Mouse (Mus musculus): ENCODE measurements around the gene Rpl9-ps1.
A peak's percentile ranks its signal among the peaks of the same experiment; 100 is the strongest.

Rpl9-ps1 gene

DNA sequence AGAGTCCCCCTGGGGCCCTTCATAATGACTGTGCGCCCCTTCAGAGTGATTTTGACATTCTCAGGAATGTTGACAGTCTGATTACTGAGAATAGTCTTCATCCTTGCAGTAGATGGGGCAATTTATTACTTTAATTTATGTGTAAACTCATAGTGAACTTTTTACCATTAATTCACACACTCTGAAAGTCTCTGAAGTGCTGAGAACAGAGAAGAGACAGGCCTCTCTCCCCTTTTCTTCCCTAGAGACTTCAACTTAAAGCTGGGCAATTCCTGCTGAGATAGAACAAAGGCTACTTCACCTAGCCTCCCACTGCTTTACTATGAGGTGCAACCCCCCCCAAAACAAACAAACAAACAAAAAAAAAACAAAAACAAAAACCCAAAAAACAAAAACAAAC is at the start of gene Rpl9-ps1:
TSS of gene Rpl9-ps1 (minus strand) at position 101 of the 400 bp plus-strand sequence.
- no peak for DNase-seq (ENCODE audit: low spot score in 2 of 2)

DNA sequence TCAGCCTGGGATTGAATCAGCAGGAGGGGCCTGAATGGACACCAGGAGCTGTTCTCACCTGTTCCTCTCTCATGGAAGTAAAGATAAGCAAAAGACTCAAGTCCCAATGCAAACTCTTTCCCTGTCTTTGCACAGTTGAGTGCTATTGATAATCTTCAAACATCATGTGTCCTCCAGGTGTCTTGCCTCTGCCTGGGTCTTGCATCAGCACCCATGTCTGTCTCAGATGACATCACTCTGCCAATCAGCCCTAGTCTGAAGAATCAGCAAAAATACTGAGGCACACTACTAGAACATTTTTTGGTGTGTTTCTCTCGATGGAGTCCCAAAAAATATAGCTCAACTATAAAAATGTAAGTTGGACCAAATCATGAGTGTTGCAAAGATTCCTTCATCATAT is 46.6 kb upstream of the Rpl9-ps1 start:
- no peak for DNase-seq (ENCODE audit: low spot score in 2 of 2)

DNA sequence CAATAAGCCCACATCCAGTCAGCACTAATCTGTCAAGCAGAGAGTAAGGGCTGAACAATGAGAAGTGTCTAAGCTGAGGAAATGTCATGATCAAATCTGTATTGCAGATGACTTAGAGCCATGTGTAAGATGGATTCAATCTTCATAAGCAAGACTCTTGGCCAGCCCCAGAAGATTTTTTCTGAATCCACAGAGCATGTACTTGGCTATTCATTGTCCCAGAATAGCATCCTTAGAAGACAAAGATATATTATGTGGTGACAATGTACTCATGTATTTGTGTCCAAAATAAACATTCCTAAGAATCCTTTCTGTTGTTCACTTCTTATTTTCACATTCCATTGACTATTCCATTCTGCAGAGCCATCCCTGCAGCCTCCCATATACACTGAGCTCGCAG is 44.5 kb upstream of the Rpl9-ps1 start:
- no peak for DNase-seq (ENCODE audit: low spot score in 2 of 2)

DNA sequence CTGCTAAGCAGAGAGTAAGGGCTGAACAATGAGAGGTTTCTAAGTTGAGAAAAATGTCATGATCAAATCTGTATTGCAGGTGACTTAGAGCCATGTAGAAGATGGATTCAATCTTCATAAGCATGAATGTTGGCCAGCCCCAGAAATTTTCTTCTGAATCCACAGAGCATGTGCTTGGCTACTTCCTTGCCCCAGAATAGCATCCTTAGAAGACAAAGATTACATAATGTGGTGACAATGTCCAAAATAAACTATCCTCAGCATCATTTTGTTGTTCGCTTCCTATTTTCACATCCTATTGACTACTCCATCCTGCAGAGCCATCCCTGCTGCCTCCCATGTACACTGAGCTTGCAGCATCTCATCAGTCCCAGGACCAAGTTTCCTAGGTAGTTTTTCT is 30.2 kb upstream of the Rpl9-ps1 start:
- DNase-seq (ENCODE audit: low spot score in 2 of 2): no peak

DNA sequence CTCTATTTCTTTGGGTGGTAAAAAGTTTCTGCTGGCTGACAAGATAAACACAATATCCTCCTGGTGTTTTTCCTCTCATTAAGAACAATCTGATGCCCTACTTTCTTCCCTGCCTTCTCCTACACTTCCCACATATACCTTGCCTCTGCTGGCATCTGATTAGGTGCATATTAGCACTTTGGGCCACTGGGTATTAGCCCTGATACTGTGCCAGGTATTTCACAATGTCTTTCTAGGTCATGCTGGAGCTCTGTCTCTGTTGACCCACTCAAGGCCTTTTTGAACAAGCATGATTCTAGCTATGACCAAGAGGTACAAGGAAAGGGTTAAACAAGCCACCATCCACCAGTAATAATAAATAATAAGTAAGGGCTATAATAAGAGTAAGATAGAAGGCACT is 26.3 kb upstream of the Rpl9-ps1 start:
- DNase-seq (ENCODE audit: low spot score in 2 of 2): no peak

DNA sequence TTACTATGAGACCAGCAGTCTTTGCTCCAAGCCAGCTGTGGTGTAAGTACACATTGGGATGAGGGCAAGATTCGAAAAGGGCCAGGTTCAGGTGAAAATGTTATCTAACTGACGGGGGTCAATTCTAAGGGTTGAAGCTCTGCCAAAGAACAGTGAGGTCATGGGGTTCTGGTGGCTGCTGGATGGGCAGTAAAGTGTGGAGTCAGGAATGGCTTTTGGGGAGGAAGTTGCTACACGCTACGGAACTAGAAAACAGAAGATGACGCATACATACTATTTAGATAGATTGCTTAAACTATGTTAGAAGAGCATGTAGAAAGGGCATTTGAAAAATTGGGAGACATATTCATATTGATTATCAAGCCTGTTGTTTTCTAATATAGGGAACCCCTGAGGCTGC is 18.1 kb upstream of the Rpl9-ps1 start:
- DNase-seq (ENCODE audit: low spot score in 2 of 2): no peak

DNA sequence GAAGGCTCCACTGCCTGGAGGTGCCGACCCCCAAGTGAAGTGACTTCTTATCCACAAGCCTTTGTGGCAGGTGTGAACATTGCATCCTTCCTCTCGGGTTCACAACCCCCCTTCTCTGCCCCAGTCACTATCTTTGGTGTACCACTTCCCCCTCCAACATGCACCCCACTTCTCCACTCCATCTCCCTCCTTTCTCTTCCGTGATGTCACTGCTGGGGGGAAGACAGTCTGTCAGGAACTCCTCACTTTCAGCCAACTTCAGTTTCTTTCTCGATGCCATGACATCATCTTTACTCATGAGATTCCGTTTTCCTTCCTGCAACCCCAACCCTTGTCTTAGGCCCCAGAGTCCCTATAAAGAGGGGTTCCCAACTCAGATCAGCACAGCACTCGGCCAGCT is 16.8 kb upstream of the Rpl9-ps1 start, which contains the start of gene Ccl4:
TSS of gene Ccl4 (plus strand) at position 381 of the 400 bp plus-strand sequence.
- no peak for DNase-seq (ENCODE audit: low spot score in 2 of 2)

DNA sequence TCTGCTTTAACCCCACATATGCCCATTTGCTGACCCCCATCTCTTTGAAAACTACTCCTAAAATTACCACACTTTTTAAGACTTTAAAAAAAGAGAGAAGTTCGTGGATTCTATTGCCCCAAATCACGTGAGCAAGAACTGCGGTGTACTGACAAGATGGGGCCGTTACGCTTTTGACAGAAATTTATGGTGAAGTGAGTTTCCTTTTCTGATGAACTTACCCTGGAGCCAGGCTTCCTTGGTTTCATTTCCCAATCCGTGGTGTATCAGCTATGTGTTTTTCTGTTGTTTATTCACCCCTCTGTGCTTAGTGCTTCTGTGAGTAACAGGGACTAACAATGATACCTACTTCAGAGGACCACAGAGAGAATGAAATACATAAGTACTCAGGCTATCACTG is 13.4 kb upstream of the Rpl9-ps1 start:
- no peak for DNase-seq (ENCODE audit: low spot score in 2 of 2)

DNA sequence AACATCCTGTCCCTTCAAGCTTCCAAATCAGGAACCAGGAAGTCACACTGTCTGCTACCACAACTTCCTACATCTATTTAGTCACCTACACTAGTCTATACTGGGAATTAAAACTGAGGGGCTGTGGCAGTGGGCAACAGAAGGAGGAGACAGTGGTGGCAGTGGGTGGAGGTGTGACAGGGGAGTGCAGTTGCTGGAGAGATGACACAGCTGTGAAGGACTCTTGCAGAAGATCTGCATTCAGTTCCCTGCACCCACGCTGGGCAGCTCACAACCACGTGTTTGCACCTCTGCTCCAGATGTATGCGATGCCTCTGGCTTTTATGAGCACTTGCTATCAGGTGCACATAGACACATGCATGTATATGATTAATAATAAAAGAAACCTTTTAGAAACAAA is 12.1 kb upstream of the Rpl9-ps1 start:
- no peak for DNase-seq (ENCODE audit: low spot score in 2 of 2)

DNA sequence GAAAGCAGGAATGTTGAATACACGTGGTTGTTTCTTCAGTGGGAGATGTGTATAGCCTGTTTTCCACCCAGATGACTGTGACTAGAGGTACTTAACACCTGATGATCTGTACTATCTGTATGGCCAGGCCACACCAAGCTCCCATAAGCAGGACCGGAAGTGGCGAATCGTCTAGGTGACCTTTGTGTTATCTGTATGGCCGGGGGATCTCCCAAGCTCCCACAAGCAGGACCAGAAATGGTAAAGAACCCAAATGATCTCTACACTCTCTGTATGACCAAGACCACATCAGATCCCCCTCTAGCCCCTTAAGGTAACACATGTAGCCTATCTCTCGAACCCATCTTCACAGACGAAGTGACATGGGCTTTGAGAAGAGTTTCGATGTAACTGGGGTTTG is 9.2 kb upstream of the Rpl9-ps1 start:
- no peak for DNase-seq (ENCODE audit: low spot score in 2 of 2)

DNA sequence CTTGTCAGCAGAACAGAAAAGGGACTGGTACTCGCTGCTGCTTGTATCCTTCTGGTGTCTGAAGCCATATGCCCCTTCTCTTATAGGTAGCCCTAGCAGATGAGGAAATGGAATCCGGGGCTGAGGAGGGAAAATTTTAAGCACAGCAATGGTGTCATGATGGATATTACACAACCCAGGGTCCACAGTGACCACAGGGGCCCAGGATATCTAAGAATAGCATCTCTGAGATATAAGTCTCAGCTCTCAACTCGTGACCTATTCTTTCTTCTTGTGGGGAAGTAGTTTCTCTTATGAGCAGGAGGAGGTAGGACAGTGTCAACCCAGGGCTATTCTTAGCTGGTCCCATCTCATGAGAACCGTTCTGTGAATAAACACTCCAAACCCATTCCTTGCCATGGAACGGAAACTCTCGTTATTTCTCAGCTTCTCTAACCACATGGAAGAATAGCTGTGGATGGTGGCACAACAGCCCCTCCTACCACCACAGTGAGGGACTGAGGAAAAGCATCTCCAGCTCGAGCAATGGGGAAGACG is 4.0 kb upstream of the Rpl9-ps1 start, which contains the start of gene Ccl3:
TSS of gene Ccl3 (minus strand) at position 51 of the 537 bp plus-strand sequence.
- no peak for DNase-seq (ENCODE audit: low spot score in 2 of 2)

DNA sequence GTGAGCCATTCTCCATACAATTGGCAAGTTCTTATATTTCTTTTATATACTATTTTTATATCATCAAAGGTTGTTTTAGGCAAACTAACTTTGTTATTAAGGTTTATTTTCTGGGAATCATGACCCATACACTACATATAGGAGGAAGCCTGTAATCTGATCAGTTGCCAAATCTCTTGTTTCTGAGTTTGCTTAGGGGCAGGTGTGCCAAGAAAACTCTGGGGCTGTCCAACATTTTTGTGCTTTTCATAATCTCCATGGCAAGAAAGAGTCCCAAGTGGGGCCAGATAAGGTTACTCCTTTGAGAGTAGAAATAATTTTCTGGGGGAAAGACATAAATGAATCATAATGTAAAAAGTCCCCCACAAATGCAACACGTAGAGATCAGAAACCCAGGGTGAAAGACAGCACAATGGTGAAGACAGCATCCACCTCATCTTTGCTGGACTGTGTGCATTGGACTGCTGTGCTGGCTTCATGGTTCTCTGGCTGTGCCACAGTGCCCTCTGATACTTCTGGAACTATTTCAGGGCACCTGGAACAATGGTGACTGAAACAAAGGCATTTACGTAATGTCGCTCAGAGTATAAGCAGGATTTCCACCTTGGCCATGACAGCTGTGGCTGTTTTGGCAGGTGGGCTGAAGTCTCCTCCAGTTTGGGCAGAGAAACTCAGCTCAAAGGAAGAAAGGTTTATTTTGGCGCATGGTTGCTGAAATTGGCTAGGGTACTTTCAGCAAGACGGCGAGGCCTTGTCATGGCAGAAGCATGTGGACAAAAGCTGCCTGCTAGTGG is 1.1 kb upstream of the Rpl9-ps1 start:
- DNase-seq (ENCODE audit: low spot score in 2 of 2): no peak

DNA sequence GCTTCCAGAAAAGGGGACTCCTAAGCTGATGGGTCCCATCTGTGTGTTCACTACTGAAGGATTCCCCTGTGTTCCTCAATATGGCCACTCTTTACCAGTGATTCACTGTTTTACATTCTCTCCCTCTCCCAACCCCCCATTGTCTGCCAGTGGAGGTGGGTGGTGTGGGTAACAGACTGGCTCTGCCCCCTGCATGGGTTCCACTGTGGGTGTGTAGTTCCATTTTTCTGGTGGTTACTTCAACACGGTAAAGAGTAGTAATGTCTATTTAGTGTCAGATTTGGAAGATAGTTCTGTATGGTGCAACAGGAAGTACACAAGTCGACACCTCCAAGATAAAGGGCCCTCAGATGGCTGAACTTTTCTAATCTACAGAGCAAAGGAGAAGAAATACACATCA is 4.2 kb downstream of the Rpl9-ps1 start:
- no peak for DNase-seq (ENCODE audit: low spot score in 2 of 2)

DNA sequence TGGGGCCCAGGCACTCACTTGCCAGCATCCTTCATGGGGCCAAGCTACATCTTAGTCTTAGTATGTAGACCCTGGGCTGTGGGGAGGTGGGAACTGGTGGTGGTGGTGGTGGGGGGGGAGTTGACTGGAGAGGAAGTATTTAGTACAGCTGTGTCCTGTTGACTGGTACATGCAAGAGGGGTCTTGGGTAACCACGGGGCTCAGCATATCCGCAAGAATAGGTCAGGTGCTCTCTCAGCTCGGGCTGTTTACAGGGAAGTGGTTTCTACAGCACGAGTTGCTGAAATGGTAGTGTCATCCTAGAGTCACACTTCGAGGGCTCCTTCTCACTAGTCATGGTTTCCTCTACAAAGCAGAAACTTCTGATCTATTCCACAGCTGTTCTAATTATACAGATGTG is 5.3 kb downstream of the Rpl9-ps1 start:
- DNase-seq (ENCODE audit: low spot score in 2 of 2): no peak

DNA sequence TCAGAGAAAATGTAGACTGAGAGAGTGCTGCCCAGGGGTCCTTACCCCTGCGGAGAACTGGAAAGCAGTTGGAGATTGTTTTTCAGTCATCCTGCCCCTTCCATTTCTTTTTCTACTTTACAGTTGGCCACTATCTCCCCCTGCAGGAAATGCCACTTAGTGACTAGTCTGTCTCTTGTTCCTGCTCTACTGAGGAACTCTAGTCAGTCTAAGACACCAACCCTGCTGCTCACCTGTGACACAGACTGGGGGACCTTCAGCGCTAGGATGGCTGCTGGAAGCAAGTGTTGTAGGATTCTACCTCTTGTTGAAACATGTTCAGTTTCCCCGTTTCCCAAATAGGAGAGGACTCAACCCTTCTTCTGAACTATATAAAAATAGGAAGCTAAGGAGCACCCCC is 5.9 kb downstream of the Rpl9-ps1 start:
- no peak for DNase-seq (ENCODE audit: low spot score in 2 of 2)

DNA sequence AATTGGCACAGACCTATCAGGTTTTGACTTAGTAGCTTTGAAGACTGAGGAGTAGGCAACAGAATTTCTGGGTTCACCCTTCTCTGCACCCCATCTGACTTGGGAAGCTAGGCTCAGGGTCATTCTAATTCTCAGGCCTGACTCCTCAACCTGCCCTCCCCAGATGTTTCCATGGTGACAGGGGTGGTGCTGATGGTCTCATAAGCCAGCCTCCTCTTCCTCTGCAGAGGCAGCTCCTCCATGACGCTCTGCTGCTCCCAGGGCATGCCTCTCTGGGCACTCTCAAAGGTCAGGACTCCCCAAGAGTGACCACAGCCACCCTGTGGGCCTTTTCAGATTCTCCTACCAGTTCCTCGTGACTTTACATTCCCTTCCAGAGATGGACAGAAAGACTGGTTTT is 6.5 kb downstream of the Rpl9-ps1 start:
- no peak for DNase-seq (ENCODE audit: low spot score in 2 of 2)

DNA sequence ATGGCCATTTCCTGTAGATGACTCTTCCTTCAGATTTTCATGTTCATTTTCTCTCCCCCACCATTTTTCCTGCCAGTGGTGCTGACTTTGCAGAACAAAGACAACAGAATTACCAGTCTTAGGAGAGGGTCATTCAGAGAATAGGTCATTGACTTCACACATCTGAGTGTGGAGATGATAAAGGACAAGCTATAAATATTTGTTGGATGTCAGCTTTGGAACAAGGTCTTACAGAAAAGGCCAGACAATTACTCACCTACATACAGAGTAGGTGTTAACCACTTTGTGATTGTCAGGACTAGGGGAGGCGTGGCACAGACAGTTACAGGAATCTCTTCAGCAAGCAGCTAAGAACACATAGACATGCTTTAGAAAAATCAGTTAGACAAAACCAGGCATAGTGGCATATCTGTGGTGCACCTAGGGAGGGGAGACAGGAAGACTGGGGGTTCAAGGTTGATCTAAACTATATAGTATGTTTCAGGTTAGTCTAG is 8.6 kb downstream of the Rpl9-ps1 start:
- no peak for DNase-seq (ENCODE audit: low spot score in 2 of 2)

DNA sequence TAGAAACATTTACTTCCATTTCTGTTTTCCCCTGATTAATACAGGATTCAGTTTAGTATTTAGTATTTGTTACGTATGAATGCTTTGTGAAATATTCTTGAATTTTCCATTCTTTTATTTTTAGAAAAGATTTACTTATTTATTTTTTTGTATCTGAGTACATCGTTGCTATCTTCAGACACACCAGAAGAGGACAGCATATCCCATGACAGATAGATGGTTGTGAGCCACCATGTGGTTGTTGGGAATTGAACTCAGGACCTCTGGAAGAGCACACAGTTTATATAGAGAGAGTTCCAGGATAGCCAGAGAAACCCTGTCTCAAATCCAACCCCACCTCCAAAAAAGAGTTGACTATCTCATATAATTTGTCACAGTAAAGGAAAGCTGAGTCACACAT is 10.5 kb downstream of the Rpl9-ps1 start:
- no peak for DNase-seq (ENCODE audit: low spot score in 2 of 2)

DNA sequence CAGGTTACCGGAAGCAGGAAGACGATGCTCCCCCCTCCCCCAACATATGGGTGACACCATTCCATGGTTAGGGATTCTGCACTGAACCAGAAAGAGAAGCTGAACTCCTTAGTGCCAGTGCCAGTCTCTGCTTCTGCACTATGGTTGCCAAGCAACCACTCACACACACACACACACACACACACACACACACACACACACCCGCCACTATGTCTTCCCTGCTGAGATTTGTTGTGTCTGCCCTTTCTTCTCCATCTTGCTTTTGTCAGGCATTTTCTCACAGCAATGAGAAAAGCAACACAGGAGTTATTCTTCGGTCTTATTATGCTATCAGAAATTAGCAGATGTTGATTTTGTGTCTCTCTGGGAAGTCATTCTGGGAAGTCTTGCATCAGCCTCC is 11.0 kb downstream of the Rpl9-ps1 start:
- DNase-seq (ENCODE audit: low spot score in 2 of 2): peak; percentile 31 to 46

DNA sequence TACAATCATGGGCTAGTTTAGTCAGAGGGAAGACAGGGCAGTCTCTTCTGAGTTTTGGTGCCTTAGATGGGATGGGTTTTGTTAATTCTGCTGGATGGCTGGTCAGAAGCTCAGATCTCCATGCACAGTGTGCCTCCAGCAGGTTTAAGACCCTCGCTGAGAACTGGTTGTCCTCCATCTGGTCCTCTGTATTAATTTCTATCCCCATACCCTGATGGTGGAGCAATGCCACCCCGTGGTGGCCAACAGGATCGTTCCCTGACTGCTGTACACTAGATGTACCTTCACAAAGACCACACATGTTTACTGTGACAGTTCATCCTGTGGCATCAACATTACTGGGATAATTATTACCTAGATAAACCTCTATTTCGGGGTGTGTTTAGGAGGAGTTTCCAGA is 12.7 kb downstream of the Rpl9-ps1 start:
- no peak for DNase-seq (ENCODE audit: low spot score in 2 of 2)

DNA sequence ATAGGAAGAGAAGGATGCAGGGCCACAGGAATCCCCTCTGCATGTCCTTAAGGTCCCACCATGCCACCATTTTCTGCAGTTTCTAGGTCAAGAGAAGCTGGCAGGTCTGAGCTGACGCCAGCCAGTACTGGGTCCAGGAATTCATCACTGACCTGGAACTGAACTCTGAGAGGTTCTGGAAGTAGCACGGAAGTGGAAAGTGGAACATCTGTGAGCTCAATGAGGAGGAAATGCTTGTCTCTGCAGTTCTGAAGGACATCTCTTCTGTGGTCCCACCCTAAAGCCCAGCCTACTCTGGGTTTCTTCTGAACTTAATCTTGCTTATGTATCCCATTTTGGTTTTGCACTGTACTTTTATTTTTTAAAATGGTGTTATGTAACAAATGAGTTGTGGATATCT is 14.4 kb downstream of the Rpl9-ps1 start:
- no peak for DNase-seq (ENCODE audit: low spot score in 2 of 2)

DNA sequence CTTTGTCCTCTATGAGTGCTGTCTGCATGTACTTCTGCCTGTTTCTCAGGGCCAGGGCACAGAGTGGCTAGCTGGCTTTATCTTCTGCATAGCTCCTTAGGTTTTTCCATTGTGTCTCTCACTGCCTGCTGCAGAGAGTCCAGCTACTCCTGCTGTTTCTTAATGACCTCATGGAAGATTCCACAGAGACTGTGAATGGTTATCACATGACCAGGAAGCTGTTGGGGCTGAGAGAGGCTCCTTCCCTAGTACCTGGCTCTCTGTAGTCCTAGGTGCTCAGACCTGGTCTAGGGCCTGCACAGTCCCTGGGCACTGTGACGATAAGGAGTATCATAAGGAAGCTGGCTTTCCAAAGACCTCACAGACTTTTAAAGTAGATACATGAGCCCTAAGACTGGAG is 14.8 kb downstream of the Rpl9-ps1 start:
- no peak for DNase-seq (ENCODE audit: low spot score in 2 of 2)

DNA sequence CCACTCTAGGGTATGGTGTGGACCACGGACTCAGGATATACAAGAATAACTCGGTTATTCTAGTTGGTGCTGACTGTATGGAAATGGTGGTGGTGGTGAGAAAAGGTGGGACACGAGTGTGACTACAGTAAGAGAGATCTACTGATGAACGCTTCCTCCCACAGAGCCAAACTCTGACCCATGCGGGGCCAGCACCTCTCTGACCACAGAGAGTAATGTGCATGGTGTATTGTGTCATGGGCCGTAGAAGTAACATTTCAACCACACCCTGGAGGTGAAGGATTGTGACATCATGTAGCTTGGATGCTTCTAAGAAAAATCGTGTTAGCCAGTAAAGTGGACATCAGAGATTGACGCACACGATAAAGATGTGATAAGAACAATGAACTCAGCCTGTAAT is 16.6 kb downstream of the Rpl9-ps1 start:
- DNase-seq (ENCODE audit: low spot score in 2 of 2): no peak

DNA sequence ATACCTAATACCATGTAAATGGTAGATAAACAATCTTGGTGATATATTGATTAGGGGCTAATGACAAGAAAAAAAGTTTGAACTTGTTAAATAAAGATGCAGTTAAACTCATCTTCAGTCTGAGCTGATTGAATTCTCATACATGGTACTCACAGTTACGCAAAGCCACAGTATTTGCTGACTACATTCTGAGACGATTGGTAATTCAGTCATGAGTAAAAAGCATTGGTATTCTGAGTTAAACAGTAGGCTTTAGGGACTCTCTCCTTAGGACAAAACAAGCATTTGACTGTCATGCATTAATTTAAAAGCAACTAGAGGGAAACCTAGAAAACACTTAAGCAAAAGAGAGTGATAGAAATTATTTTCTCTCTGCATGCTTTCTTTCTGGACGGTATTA is 21.8 kb downstream of the Rpl9-ps1 start:
- no peak for DNase-seq (ENCODE audit: low spot score in 2 of 2)
